Mouse (Mus musculus) urinary bladder, postnatal 10 days (tissue): ENCODE results near the gene Zfp369.
A peak's percentile ranks its signal among the peaks of the same experiment; 100 is the strongest.
"Not testable (repeated sequence)": the region's sequence is repeated elsewhere in the genome, so short reads cannot be mapped to it uniquely, and the experiment has no call there.

ENCODE experiments used
- DNase-seq: peaks from one replicate; pipeline ENCODE4 v3.0.0; 2022; ENCODE audit warnings: low spot score

The Zfp369 gene

GRCm38 (mm10) chr13:65278383-65279341, at the start of gene Zfp369:
TSS of gene Zfp369 (plus strand) at chr13:65278814.
- DNase-seq = peak; percentile 85

- no peak for DNase-seq
These were observed 41.4 kb upstream of the Zfp369 start for GRCm38 (mm10) chr13:65237211-65237610.

GRCm38 (mm10) chr13:65240509-65241098, 38.0 kb upstream of the Zfp369 start:
- DNase-seq = peak; percentile 83

GRCm38 (mm10) chr13:65241099-65241626, 37.5 kb upstream of the Zfp369 start:
- peak; percentile 86 for DNase-seq

- no peak for DNase-seq
These were observed 36.8 kb upstream of the Zfp369 start for GRCm38 (mm10) chr13:65241627-65242318.

- DNase-seq = no peak
These were observed 36.3 kb upstream of the Zfp369 start for GRCm38 (mm10) chr13:65242319-65242787.

- DNase-seq = no peak
These were observed 35.3 kb upstream of the Zfp369 start for GRCm38 (mm10) chr13:65243273-65243672.

GRCm38 (mm10) chr13:65258175-65258954, 20.2 kb upstream of the Zfp369 start:
- DNase-seq = no peak

- no peak for DNase-seq
These were observed 19.4 kb upstream of the Zfp369 start, which contains the start of gene Gm10775 for GRCm38 (mm10) chr13:65259239-65259638. TSS of gene Gm10775 (plus strand) at chr13:65259539.

GRCm38 (mm10) chr13:65262086-65262485, 16.5 kb upstream of the Zfp369 start:
- no peak for DNase-seq

GRCm38 (mm10) chr13:65277994-65278382, 626 bp upstream of the Zfp369 start:
- DNase-seq = no peak

GRCm38 (mm10) chr13:65286771-65287170, 8.2 kb downstream of the Zfp369 start:
- no peak for DNase-seq

GRCm38 (mm10) chr13:65296354-65296753, 17.7 kb downstream of the Zfp369 start:
- DNase-seq = no peak

- DNase-seq = not testable (repeated sequence)
These were observed 32.2 kb downstream of the Zfp369 start for GRCm38 (mm10) chr13:65310849-65311248.

- DNase-seq = no peak
These were observed 32.7 kb downstream of the Zfp369 start for GRCm38 (mm10) chr13:65311311-65311755.

- no peak for DNase-seq
These were observed 33.2 kb downstream of the Zfp369 start for GRCm38 (mm10) chr13:65311826-65312225.

GRCm38 (mm10) chr13:65348501-65348900, 69.9 kb downstream of the Zfp369 start:
- DNase-seq = not testable (repeated sequence)

- DNase-seq = not testable (repeated sequence)
These were observed 73.2 kb downstream of the Zfp369 start for GRCm38 (mm10) chr13:65351768-65352167.
